Mouse (Mus musculus): ENCODE measurements around the gene Cldn10.
"Not testable (repeated sequence)": the region's sequence is repeated elsewhere in the genome, so short reads cannot be mapped to it uniquely, and the experiment has no call there.

Gene Cldn10

GRCm38 (mm10) chr14:118782241-118782640, 5.5 kb upstream of the Cldn10 start:
- DNase-seq (ENCODE audit: low read depth, low spot score): no peak

GRCm38 (mm10) chr14:118783326-118783935, 4.3 kb upstream of the Cldn10 start:
- no peak for DNase-seq (ENCODE audit: low read depth, low spot score)

DNA sequence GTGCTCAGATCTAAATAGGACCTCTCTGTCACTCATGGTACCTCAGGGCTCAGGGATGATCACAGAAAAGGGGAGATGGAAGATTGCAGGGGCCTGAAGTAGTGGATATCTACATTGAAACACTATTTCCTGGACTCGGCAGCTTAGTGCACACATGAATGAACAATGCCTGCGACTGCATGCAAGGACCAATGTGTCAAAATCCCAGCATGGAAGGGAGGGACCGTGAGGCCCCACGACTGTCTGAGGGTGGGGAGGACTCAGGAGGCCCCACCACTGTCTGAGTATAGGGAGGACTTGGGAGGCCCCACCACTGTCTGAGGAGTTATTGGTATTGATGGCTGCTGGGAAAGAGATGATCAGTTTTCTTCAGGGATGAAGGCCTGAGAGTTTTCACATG, 2.5 kb downstream of the Cldn10 start:
- DNase-seq (ENCODE audit: low read depth, low spot score): no peak

GRCm38 (mm10) chr14:118792957-118793356, 5.2 kb downstream of the Cldn10 start:
- no peak for DNase-seq (ENCODE audit: low read depth, low spot score)

DNA sequence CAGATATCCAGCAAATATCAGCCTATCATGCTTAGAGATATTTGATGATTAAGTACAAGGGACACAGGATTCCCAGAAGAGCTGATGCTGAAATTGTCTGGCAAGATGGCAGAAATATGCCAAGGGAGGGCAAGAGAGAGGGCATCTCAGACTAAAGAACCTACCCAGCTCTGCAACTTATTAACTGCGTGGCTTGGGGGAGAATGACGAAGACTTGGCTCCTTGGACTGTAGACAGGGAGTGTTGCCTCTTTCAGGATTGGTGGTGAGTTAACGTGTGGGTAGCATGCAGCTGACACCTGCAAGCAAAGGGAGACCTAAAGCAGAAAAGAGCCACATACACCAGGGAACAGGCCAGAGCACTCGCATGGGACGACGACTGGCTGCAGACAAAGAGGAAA, 5.7 kb downstream of the Cldn10 start:
- no peak for DNase-seq (ENCODE audit: low read depth, low spot score)

DNA sequence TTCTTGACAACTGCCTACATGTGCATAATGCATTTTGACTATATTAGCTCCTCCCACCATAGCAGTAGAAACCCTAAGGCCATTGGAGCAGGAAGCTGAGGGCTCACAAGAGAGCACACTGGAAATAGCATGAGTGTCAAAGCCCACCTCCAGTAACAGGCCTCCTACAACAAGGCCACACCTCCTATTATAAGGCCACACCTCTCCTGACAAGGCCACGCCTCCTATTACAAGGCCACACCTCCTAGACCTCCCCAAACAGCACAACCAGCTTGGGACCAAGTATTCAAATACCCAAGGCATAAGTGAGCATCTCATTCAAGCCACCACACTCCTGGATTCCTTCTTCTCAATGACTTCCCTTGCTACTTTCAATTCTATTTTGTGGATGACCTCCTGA, 6.5 kb downstream of the Cldn10 start:
- DNase-seq (ENCODE audit: low read depth, low spot score): no peak

GRCm38 (mm10) chr14:118794893-118795292, 7.2 kb downstream of the Cldn10 start:
- DNase-seq (ENCODE audit: low read depth, low spot score): no peak

DNA sequence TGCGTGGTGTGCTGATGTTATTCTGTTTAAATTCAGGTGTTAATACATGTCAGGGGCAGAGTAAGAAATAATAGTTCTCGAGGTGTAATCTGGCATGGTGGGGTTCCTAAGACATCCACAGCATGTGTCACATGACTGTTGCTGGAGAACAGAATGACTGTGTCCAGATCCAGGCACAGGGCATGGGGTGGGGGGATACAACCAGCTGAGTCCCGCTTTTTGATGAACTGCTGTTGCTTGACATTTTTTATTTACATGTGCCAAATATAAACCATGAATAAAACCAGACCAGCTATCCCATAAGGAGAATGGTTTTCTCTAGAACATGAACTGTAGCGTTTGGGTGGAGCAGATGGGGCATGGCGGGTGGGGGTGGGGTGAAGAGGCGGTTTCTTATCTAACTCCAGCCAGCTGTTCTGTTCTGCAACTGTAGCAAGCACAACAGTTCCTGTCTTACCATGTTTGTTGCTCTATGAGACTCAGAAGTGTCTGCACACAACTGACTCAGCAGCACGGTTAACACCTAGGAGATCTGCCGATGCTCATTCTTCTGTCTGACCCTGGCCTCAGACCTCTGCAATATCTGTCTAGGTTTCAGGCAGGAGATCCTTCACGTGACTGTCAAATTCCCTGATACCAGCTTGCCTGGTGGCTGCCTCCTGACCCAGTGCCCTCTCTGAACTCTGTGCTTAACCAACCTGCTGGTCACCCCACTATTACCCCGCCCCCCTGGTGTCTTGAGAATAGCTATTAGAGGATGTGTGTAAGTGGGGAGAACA, 8.4 kb downstream of the Cldn10 start:
- DNase-seq (ENCODE audit: low read depth, low spot score): no peak

- no peak for DNase-seq (ENCODE audit: low read depth, low spot score)
These were observed 9.0 kb downstream of the Cldn10 start for GRCm38 (mm10) chr14:118796694-118797058.

DNA sequence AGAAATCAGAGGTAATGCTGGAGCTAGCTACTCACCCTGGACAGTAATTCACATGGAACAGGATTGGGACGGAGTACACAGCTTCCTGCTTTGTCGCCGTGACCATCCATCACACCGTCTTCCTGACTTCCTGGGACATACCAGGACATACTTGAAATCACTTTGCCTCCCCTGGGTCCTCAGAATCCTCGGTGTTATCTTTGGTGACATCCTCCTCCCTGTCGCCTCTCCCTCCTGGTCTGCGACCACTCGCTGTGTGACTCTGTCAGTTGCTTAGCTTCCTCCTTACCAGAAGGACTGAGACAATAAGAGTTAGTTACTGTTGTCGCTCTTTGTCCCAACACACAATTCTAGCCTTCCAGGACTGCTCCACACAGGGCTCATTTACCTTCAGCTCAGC, 9.6 kb downstream of the Cldn10 start:
- DNase-seq (ENCODE audit: low read depth, low spot score): no peak

DNA sequence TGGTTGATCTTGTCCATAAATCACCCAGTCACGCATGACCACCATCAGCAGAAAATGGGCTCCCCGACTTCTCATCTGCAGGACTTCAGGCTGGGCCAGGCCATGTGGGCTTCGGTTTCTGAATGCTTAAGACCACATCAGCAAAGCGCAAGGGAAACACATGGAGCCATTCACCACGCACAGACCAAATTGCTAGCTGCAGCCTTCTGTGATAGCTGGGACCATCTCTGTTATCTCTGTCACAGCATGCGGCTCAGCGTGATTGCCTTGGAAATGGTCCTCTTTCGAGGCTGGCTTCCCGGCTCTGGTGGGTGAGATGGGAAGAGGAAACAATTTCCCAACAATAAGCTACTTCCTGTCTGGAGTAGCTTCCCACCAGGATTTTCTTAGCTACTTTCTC, 12.2 kb downstream of the Cldn10 start:
- DNase-seq (ENCODE audit: low read depth, low spot score): no peak

GRCm38 (mm10) chr14:118803936-118804335, 16.2 kb downstream of the Cldn10 start:
- DNase-seq (ENCODE audit: low read depth, low spot score): no peak

DNA sequence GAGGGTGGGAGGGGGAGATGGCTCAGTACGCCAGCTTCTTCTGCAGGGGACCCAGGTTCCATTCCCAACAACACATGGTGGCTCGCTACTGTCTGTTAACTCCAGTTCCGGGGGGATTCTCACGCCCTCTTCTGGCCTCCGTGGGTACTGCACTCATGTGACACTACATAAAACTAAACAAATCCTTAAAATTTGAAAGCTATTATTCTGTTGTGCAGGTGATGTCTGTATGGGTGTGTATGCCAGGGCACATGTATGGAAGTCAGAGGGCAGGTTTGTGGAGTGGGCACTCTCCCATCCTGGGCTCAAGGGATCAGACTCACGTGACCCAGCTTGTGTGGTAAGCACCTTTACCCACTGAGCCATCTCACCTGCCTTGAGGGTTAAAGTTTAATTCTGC, 16.6 kb downstream of the Cldn10 start:
- peak; percentile 38 for DNase-seq (ENCODE audit: low read depth, low spot score)

DNA sequence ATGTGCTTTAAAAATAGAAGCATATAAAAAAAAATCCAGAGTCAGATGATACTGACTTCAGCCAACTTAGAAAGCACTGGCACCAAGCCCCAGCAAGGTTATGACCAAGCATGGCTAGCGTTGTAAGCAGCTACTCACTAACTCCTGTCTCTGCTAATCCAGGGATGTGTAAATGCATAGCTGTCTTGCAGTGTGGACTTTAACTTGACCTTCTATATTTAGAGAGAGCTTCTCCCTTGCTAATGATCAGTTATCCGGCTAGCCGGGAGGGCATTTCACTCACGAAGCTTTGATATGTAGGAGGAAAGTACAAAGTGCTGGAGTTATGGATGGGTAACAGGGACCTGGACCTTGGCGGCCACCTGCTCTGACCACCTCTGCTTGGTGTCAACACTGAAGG, 19.9 kb downstream of the Cldn10 start:
- DNase-seq (ENCODE audit: low read depth, low spot score): no peak

GRCm38 (mm10) chr14:118808183-118808582, 20.5 kb downstream of the Cldn10 start:
- not testable (repeated sequence) for DNase-seq (ENCODE audit: low read depth, low spot score)

GRCm38 (mm10) chr14:118809686-118810085, 22.0 kb downstream of the Cldn10 start:
- DNase-seq (ENCODE audit: low read depth, low spot score): no peak

GRCm38 (mm10) chr14:118811256-118811655, 23.5 kb downstream of the Cldn10 start:
- not testable (repeated sequence) for DNase-seq (ENCODE audit: low read depth, low spot score)

DNA sequence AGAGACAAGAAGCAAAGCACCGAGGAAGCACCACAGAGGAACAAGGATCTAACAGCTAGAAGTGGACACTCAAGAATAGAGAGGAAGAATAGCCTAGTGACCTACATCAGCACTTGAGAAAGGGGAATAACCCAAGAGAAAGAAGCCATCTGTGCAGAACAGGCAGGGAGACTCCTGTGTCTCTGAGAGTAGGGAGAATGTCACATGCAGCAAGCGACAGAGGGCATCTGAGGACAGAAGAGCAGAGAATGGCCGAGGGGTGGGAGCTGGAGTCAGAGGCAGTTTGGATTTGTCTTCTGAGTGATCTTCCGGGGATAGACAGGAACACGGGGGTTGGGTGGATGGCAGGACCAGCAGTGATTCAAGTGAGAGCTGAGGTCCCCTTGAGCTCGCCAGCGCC, 25.4 kb downstream of the Cldn10 start:
- DNase-seq (ENCODE audit: low read depth, low spot score): no peak

GRCm38 (mm10) chr14:118816503-118816902, 28.8 kb downstream of the Cldn10 start:
- DNase-seq (ENCODE audit: low read depth, low spot score): no peak

- DNase-seq (ENCODE audit: low read depth, low spot score): no peak
These were observed 32.4 kb downstream of the Cldn10 start for GRCm38 (mm10) chr14:118820111-118820510.

DNA sequence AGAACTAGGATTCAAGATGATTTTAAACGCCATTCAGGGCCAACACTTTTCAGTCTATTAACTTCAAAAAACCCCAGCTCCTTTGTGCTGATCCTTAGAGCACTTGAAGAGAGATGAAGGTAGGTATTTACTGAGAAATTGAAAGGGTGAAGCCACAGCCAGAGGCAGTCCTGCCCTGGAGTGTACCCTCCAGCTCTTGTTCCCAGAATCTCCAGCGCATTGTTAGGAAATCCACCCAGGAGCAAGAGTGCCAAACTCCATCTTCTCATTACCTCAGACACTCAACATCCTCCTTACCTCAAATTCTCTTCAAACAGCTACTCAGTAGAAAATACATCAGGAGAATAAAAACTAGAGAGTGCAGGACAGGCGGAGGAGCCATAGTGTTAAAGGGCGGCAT, 35.1 kb downstream of the Cldn10 start:
- DNase-seq (ENCODE audit: low read depth, low spot score): no peak

GRCm38 (mm10) chr14:118823313-118823712, 35.6 kb downstream of the Cldn10 start:
- DNase-seq (ENCODE audit: low read depth, low spot score): no peak

GRCm38 (mm10) chr14:118826346-118826745, 38.6 kb downstream of the Cldn10 start:
- no peak for DNase-seq (ENCODE audit: low read depth, low spot score)

Data from WW6 (cell line).